Mouse (Mus musculus): ENCODE measurements around the gene Mrpl52. TPM values are rescaled to one million over a fixed set of nuclear protein-coding genes. Genes with fewer than 3 reads are reported as not detected.

The Mrpl52 gene
- 236 and 303 TPM in 2 replicates for polyA plus RNA-seq (2015; fragmentation: Nextera tagmentation; extraction: Ambion mirVana)

- Histone ChIP-seq H3K4me1 (peaks cover 52% of the 10 kb centered on the region), H3K4me3 (replicated peaks) (peak within 1 kb of the TSS; percentile 89), H3K9me3 (replicated peaks) (no peaks in the 10 kb centered on the region; the same call in 1 of the 2 replicates), H3K4me2 (peak within 1 kb of the TSS; percentile 66), H3K27me3 (replicated peaks) (peaks cover 8% of the 10 kb centered on the region; the same call in 1 of the 2 replicates), H3K9ac (replicated peaks) (peak within 1 kb of the TSS; percentile 83), H3K27ac (replicated peaks) (peak within 1 kb of the TSS; percentile 94), H3K36me3 (peaks cover 13% of the 10 kb centered on the region; the same call in 1 of the 2 replicates)
- peak; percentile 89 for ATAC-seq (ENCODE audit: low FRiP score)
- under 1% methylated on average over 45 of the region's 48 CpGs for WGBS
Observed at GRCm38 (mm10) chr14:54426689-54427398, at the start of gene Mrpl52. Mrpl52 (plus strand) TSS chr14:54426909.

GRCm38 (mm10) chr14:54377166-54377565 is 49.5 kb upstream of the Mrpl52 start:
- 91% methylated on average over 6 of the region's 6 CpGs for WGBS
- no peak overlapping the region for H3K9ac ChIP-seq (replicated peaks)

GRCm38 (mm10) chr14:54379571-54379970 is 47.1 kb upstream of the Mrpl52 start:
- Histone ChIP-seq H3K27ac (replicated peaks) (no peak overlapping the region), H3K9ac (replicated peaks) (no peak overlapping the region), H3K36me3 (no peaks in the 10 kb centered on the region), H3K4me3 (replicated peaks) (no peak overlapping the region), H3K4me1 (no peaks in the 10 kb centered on the region; the same call in 1 of the 2 replicates), H3K9me3 (replicated peaks) (no peaks in the 10 kb centered on the region), H3K27me3 (replicated peaks) (no peaks in the 10 kb centered on the region), H3K4me2 (no peak overlapping the region)
- WGBS, result 59% methylated on average over 13 of the region's 13 CpGs
- ATAC-seq (ENCODE audit: low FRiP score), result no peak

More at GRCm38 (mm10) chr14:54377166-54377565, 49.5 kb upstream of the Mrpl52 start:
- Histone ChIP-seq H3K36me3 (0 out of 2 replicates have a peak, but pooled peaks cover 3% of the 10 kb centered on the region), H3K4me1 (no peaks in the 10 kb centered on the region), H3K4me2 (no peak overlapping the region), H3K27me3 (replicated peaks) (no peaks in the 10 kb centered on the region), H3K27ac (replicated peaks) (no peak overlapping the region), H3K4me3 (replicated peaks) (no peak overlapping the region), H3K9me3 (replicated peaks) (no peaks in the 10 kb centered on the region)
- no peak for ATAC-seq (ENCODE audit: low FRiP score)

- Histone ChIP-seq H3K27me3 (replicated peaks) (no peaks in the 10 kb centered on the region), H3K4me3 (replicated peaks) (no peak overlapping the region), H3K36me3 (no peaks in the 10 kb centered on the region), H3K4me1 (no peaks in the 10 kb centered on the region; the same call in 1 of the 2 replicates), H3K27ac (replicated peaks) (no peak overlapping the region), H3K9ac (replicated peaks) (no peak overlapping the region), H3K9me3 (replicated peaks) (no peaks in the 10 kb centered on the region), H3K4me2 (no peak overlapping the region)
- 70% methylated on average over 4 of the region's 4 CpGs for WGBS
- no peak for ATAC-seq (ENCODE audit: low FRiP score)
Observed at GRCm38 (mm10) chr14:54380616-54381015, 46.1 kb upstream of the Mrpl52 start.

GRCm38 (mm10) chr14:54381816-54382215 is 44.9 kb upstream of the Mrpl52 start:
- H3K36me3 ChIP-seq, result no peaks in the 10 kb centered on the region
- H3K9ac ChIP-seq (replicated peaks), result no peak overlapping the region
- H3K27ac ChIP-seq (replicated peaks), result no peak overlapping the region
- no peaks in the 10 kb centered on the region; the same call in 1 of the 2 replicates for H3K4me1 ChIP-seq
- 74% methylated on average over 10 of the region's 10 CpGs for WGBS
- no peak overlapping the region for H3K4me2 ChIP-seq
- no peaks in the 10 kb centered on the region for H3K27me3 ChIP-seq (replicated peaks)
- no peak for ATAC-seq (ENCODE audit: low FRiP score)
- no peak overlapping the region for H3K4me3 ChIP-seq (replicated peaks)
- H3K9me3 ChIP-seq (replicated peaks), result no peaks in the 10 kb centered on the region

GRCm38 (mm10) chr14:54382641-54383040 is 44.1 kb upstream of the Mrpl52 start:
- H3K36me3 ChIP-seq, result no peaks in the 10 kb centered on the region
- H3K27ac ChIP-seq (replicated peaks), result no peak overlapping the region
- WGBS, result 33% methylated on average over 9 of the region's 9 CpGs
- no peaks in the 10 kb centered on the region for H3K27me3 ChIP-seq (replicated peaks)
- H3K9ac ChIP-seq (replicated peaks), result no peak overlapping the region
- no peak for ATAC-seq (ENCODE audit: low FRiP score)
- no peaks in the 10 kb centered on the region for H3K9me3 ChIP-seq (replicated peaks)
- no peak overlapping the region for H3K4me2 ChIP-seq
- no peaks in the 10 kb centered on the region; the same call in 1 of the 2 replicates for H3K4me1 ChIP-seq
- H3K4me3 ChIP-seq (replicated peaks), result no peak overlapping the region

- H3K9ac ChIP-seq (replicated peaks), result no peak overlapping the region
- no peaks in the 10 kb centered on the region; the same call in 1 of the 2 replicates for H3K4me1 ChIP-seq
- no peaks in the 10 kb centered on the region for H3K36me3 ChIP-seq
- H3K27ac ChIP-seq (replicated peaks), result no peak overlapping the region
- WGBS, result 60% methylated on average over 4 of the region's 4 CpGs
- no peak overlapping the region for H3K4me2 ChIP-seq
- no peaks in the 10 kb centered on the region for H3K27me3 ChIP-seq (replicated peaks)
- no peaks in the 10 kb centered on the region for H3K9me3 ChIP-seq (replicated peaks)
- ATAC-seq (ENCODE audit: low FRiP score), result no peak; the same call in 1 of the 2 replicates
- no peak overlapping the region for H3K4me3 ChIP-seq (replicated peaks)
Observed at GRCm38 (mm10) chr14:54383355-54383771, 43.3 kb upstream of the Mrpl52 start.

- H3K9me3 ChIP-seq (replicated peaks), result no peaks in the 10 kb centered on the region
- H3K4me2 ChIP-seq, result no peak overlapping the region
- H3K4me1 ChIP-seq, result no peaks in the 10 kb centered on the region; the same call in 1 of the 2 replicates
- H3K27me3 ChIP-seq (replicated peaks), result no peaks in the 10 kb centered on the region
- WGBS, result 93% methylated on average over 8 of the region's 8 CpGs
- H3K36me3 ChIP-seq, result no peaks in the 10 kb centered on the region
- no peak overlapping the region for H3K9ac ChIP-seq (replicated peaks)
- H3K4me3 ChIP-seq (replicated peaks), result no peak overlapping the region
- ATAC-seq (ENCODE audit: low FRiP score), result no peak
- H3K27ac ChIP-seq (replicated peaks), result no peak overlapping the region
Observed at GRCm38 (mm10) chr14:54384396-54384795, 42.3 kb upstream of the Mrpl52 start.

- H3K9ac ChIP-seq (replicated peaks), result no peak overlapping the region
- no peaks in the 10 kb centered on the region for H3K36me3 ChIP-seq
- H3K9me3 ChIP-seq (replicated peaks), result no peaks in the 10 kb centered on the region
- H3K4me3 ChIP-seq (replicated peaks), result no peak overlapping the region
- ATAC-seq (ENCODE audit: low FRiP score), result no peak
- no peak overlapping the region for H3K4me2 ChIP-seq
- no peaks in the 10 kb centered on the region; the same call in 1 of the 2 replicates for H3K4me1 ChIP-seq
- no peak overlapping the region for H3K27ac ChIP-seq (replicated peaks)
- H3K27me3 ChIP-seq (replicated peaks), result no peaks in the 10 kb centered on the region
- WGBS, result 92% methylated on average over 7 of the region's 7 CpGs
Observed at GRCm38 (mm10) chr14:54385968-54386618, 40.6 kb upstream of the Mrpl52 start.

- Histone ChIP-seq H3K9ac (replicated peaks) (no peak overlapping the region), H3K9me3 (replicated peaks) (no peaks in the 10 kb centered on the region), H3K4me1 (no peaks in the 10 kb centered on the region; the same call in 1 of the 2 replicates), H3K4me2 (no peak overlapping the region), H3K27ac (replicated peaks) (no peak overlapping the region), H3K36me3 (no peaks in the 10 kb centered on the region), H3K27me3 (replicated peaks) (no peaks in the 10 kb centered on the region), H3K4me3 (replicated peaks) (no peak overlapping the region)
- 71% methylated on average over 6 of the region's 6 CpGs for WGBS
- no peak for ATAC-seq (ENCODE audit: low FRiP score)
Observed at GRCm38 (mm10) chr14:54387546-54387945, 39.2 kb upstream of the Mrpl52 start.

- no peaks in the 10 kb centered on the region for H3K9me3 ChIP-seq (replicated peaks)
- no peak overlapping the region for H3K4me2 ChIP-seq
- H3K9ac ChIP-seq (replicated peaks), result no peak overlapping the region
- no peak overlapping the region for H3K4me3 ChIP-seq (replicated peaks)
- H3K27ac ChIP-seq (replicated peaks), result no peak overlapping the region
- 29% methylated on average over 6 of the region's 6 CpGs for WGBS
- no peaks in the 10 kb centered on the region for H3K27me3 ChIP-seq (replicated peaks)
- H3K4me1 ChIP-seq, result no peaks in the 10 kb centered on the region
- ATAC-seq (ENCODE audit: low FRiP score), result no peak
- H3K36me3 ChIP-seq, result no peaks in the 10 kb centered on the region
Observed at GRCm38 (mm10) chr14:54390843-54391242, 35.9 kb upstream of the Mrpl52 start.

- WGBS, result 86% methylated on average over 3 of the region's 3 CpGs
- H3K27ac ChIP-seq (replicated peaks), result no peak overlapping the region
- no peak overlapping the region for H3K4me2 ChIP-seq
- no peaks in the 10 kb centered on the region for H3K9me3 ChIP-seq (replicated peaks)
- no peak overlapping the region for H3K4me3 ChIP-seq (replicated peaks)
- H3K4me1 ChIP-seq, result no peaks in the 10 kb centered on the region
- no peak overlapping the region for H3K9ac ChIP-seq (replicated peaks)
- no peaks in the 10 kb centered on the region for H3K36me3 ChIP-seq
- H3K27me3 ChIP-seq (replicated peaks), result no peaks in the 10 kb centered on the region
- ATAC-seq (ENCODE audit: low FRiP score), result no peak
Observed at GRCm38 (mm10) chr14:54393794-54394193, 32.9 kb upstream of the Mrpl52 start.
